Mouse (Mus musculus) mouse embryonic stem cell (cell line): ENCODE results near the gene Eif4e3.

Source experiments
- in situ Hi-C, 2 experiments: fragments of 300-500 bp; cut with MboI; formaldehyde crosslinking; loops; 1 replicate in 1 of 2; 3 replicates in 1 of 2; pipeline ENCODE4 v1.14.3; 2019 to 2020; ENCODE audit warnings: low sequenced_read_pairs in 2 of 2, low pct_unique_long_range_greater_than_20kb in 1 of 2, mixed read lengths in 1 of 2; ENCODE audit not compliant: unreplicated experiment in 1 of 2

The Eif4e3 gene

GRCm38 (mm10) chr6:99606079-99606478, 60.5 kb downstream of the Eif4e3 start:
- in situ Hi-C loops, result no loop called here

GRCm38 (mm10) chr6:99604758-99605157, 61.8 kb downstream of the Eif4e3 start:
- in situ Hi-C loops, result no loop called here

GRCm38 (mm10) chr6:99602434-99602833, 64.1 kb downstream of the Eif4e3 start:
- in situ Hi-C loops, result no loop called here

GRCm38 (mm10) chr6:99600886-99601285, 65.7 kb downstream of the Eif4e3 start:
- in situ Hi-C loops, result no loop called here

- in situ Hi-C loops, result no loop called here
Observed at GRCm38 (mm10) chr6:99600168-99600793, 66.3 kb downstream of the Eif4e3 start.

GRCm38 (mm10) chr6:99599651-99600050, 66.9 kb downstream of the Eif4e3 start:
- in situ Hi-C loops, result no loop called here

GRCm38 (mm10) chr6:99599229-99599628, 67.3 kb downstream of the Eif4e3 start:
- in situ Hi-C loops, result no loop called here

GRCm38 (mm10) chr6:99577040-99577439, 89.5 kb downstream of the Eif4e3 start:
- in situ Hi-C loops, result no loop called here

GRCm38 (mm10) chr6:99575633-99576032, 90.9 kb downstream of the Eif4e3 start:
- in situ Hi-C loops, result no loop called here
